Mouse (Mus musculus): Measurements from ENCODE around the gene Apba1. TPM values are rescaled to one million over a fixed set of nuclear protein-coding genes. Genes with fewer than 3 reads are reported as not detected.

Gene Apba1
- 2.7 TPM for polyA plus RNA-seq (2014; fragmentation: Illumina TruSeq; extraction: RNeasy Lipid Tissue Mini Kit (QIAGEN cat#74804); ENCODE audit: low read depth, low replicate concordance)

GRCm38 (mm10) chr19:23758554-23759321 lies at the start of gene Apba1:
Gene Apba1 (plus strand): TSS chr19:23758887.

Other genes starting within 250 kb of the Apba1 start
- not detected for gene 1700028P14Rik, start 106.1 kb upstream of the Apba1 start, polyA plus RNA-seq (2014; fragmentation: Illumina TruSeq; extraction: RNeasy Lipid Tissue Mini Kit (QIAGEN cat#74804); ENCODE audit: low read depth, low replicate concordance)
- gene Ptar1, start 71.5 kb upstream of the Apba1 start, polyA plus RNA-seq (2014; fragmentation: Illumina TruSeq; extraction: RNeasy Lipid Tissue Mini Kit (QIAGEN cat#74804); ENCODE audit: low read depth, low replicate concordance): 6.9 TPM

Data from heart, adult 10 weeks (tissue).